Mouse (Mus musculus) v-Abl transformed pro-B cells (cell line): ENCODE measurements around the gene Fanci.

Experiments
- in situ Hi-C, 2 experiments: fragments of 400-800 bp; cut with MboI; formaldehyde crosslinking; loops; one replicate each; pipeline ENCODE4 v1.15.1; 2025; ENCODE audit not compliant: unreplicated experiment in 2 of 2

Gene Fanci

GRCm38 (mm10) chr7:79376516-79377275, 15.0 kb upstream of the Fanci start:
- in situ Hi-C loops = loop anchor here in 1 of 2 experiments (10.0 kb wide), 1 partner anchor 358 kb away; the partner anchor contains the start of gene Plin1

GRCm38 (mm10) chr7:79386422-79387133, 5.2 kb upstream of the Fanci start, which contains the start of gene Rlbp1:
Gene Rlbp1, minus strand, starts transcription at chr7:79387048.
- in situ Hi-C loops = loop anchor here in 1 of 2 experiments (5.0 kb wide), 1 partner anchor 86 kb away; no protein-coding TSS in a partner anchor

- in situ Hi-C loops = loop anchor here in 1 of 2 experiments (5.0 kb wide), 1 partner anchor 85 kb away; no protein-coding TSS in a partner anchor
These were observed 4.6 kb upstream of the Fanci start for GRCm38 (mm10) chr7:79387140-79387539.

GRCm38 (mm10) chr7:79387991-79388390, 3.7 kb upstream of the Fanci start:
- in situ Hi-C loops = loop anchor here in 1 of 2 experiments (5.0 kb wide), 1 partner anchor 84 kb away; no protein-coding TSS in a partner anchor

GRCm38 (mm10) chr7:79388671-79389206, 3.0 kb upstream of the Fanci start:
- in situ Hi-C loops = loop anchor here in 1 of 2 experiments (5.0 kb wide), 1 partner anchor 84 kb away; no protein-coding TSS in a partner anchor

GRCm38 (mm10) chr7:79390141-79390708, 1.5 kb upstream of the Fanci start:
- in situ Hi-C loops = loop anchor here in 1 of 2 experiments (10.0 kb wide), 1 partner anchor 75 kb away; the partner anchor contains the start of gene Polg

GRCm38 (mm10) chr7:79391471-79391870, 258 bp upstream of the Fanci start:
- in situ Hi-C loops = loop anchor here in 1 of 2 experiments (10.0 kb wide), 1 partner anchor 73 kb away; the partner anchor contains the start of gene Polg

- in situ Hi-C loops = loop anchor here in 1 of 2 experiments (10.0 kb wide), 1 partner anchor 72 kb away; the partner anchor contains the start of gene Polg
These were observed 1.3 kb downstream of the Fanci start for GRCm38 (mm10) chr7:79392860-79393513.

GRCm38 (mm10) chr7:79393924-79394323, 2.2 kb downstream of the Fanci start:
- in situ Hi-C loops = loop anchor here in 1 of 2 experiments (10.0 kb wide), 1 partner anchor 71 kb away; the partner anchor contains the start of gene Polg

- in situ Hi-C loops = loop anchor here in 1 of 2 experiments (10.0 kb wide), 1 partner anchor 70 kb away; the partner anchor contains the start of gene Polg
These were observed 2.9 kb downstream of the Fanci start for GRCm38 (mm10) chr7:79394666-79395065.

GRCm38 (mm10) chr7:79395186-79395585, 3.5 kb downstream of the Fanci start:
- in situ Hi-C loops = loop anchor here in 1 of 2 experiments (10.0 kb wide), 1 partner anchor 70 kb away; the partner anchor contains the start of gene Polg

GRCm38 (mm10) chr7:79397446-79397963, 5.8 kb downstream of the Fanci start:
- in situ Hi-C loops = loop anchor here in 1 of 2 experiments (10.0 kb wide), 1 partner anchor 67 kb away; the partner anchor contains the start of gene Polg

- in situ Hi-C loops = loop anchor here in 1 of 2 experiments (10.0 kb wide), 1 partner anchor 66 kb away; the partner anchor contains the start of gene Polg
These were observed 6.7 kb downstream of the Fanci start for GRCm38 (mm10) chr7:79398426-79398825.

GRCm38 (mm10) chr7:79398971-79399370, 7.2 kb downstream of the Fanci start:
- in situ Hi-C loops = loop anchor here in 1 of 2 experiments (10.0 kb wide), 1 partner anchor 66 kb away; the partner anchor contains the start of gene Polg

GRCm38 (mm10) chr7:79400296-79400695, 8.6 kb downstream of the Fanci start:
- in situ Hi-C loops = no loop called here

- in situ Hi-C loops = no loop called here
These were observed 23.0 kb downstream of the Fanci start for GRCm38 (mm10) chr7:79414449-79415375.

GRCm38 (mm10) chr7:79419950-79420349, 28.2 kb downstream of the Fanci start:
- in situ Hi-C loops = no loop called here

GRCm38 (mm10) chr7:79422876-79423275, 31.1 kb downstream of the Fanci start:
- in situ Hi-C loops = no loop called here
